Mouse (Mus musculus) erythroblast, embryonic 14.5 days (primary cell): ENCODE results near the gene Lingo4.

Experiments used
- GATA1 ChIP-seq: IDR thresholded peaks from 2 replicates; pipeline ENCODE4 v1.6.1; 2012; ENCODE audit warnings: low read length, inconsistent platforms, mixed read lengths
- TAL1 ChIP-seq: IDR thresholded peaks from 3 replicates; pipeline ENCODE4 v1.6.1; 2012; ENCODE audit warnings: low read length, inconsistent platforms, mixed read lengths

GRCm38 (mm10) chr3:94402451-94402850, 4.1 kb downstream of the Lingo4 start:
- TF ChIP-seq TAL1 (no peak), GATA1 (no peak)
